Mouse (Mus musculus) intestine, postnatal 0 days (tissue): ENCODE data around the gene Dytn. TPM values are rescaled to one million over a fixed set of nuclear protein-coding genes. Genes with fewer than 3 reads are reported as not detected.

Experiments used
- ATAC-seq: fragments of 200-750 bp; cut with Nextera tagmentation; 2 replicates; pipeline ENCODE4 v1.8.0; 2017; ENCODE audit warnings: mild to moderate bottlenecking, moderate TSS enrichment, moderate library complexity
- H3K27ac ChIP-seq: fragments of 300-500 bp; sonication (generic); 2 replicates; pipeline ENCODE4 v1.5.1; 2014; ENCODE audit warnings: mild to moderate bottlenecking, low read depth, low read length, moderate library complexity
- H3K27me3 ChIP-seq: fragments of 300-500 bp; sonication (generic); replicated peaks from 2 replicates; pipeline ENCODE4 v1.6.1; 2014; ENCODE audit warnings: low read length, mixed read lengths; ENCODE audit not compliant: control insufficient read depth, insufficient read depth
- H3K36me3 ChIP-seq: fragments of 300-500 bp; sonication (generic); 2 replicates; pipeline ENCODE4 v1.6.1; 2014; ENCODE audit warnings: mild to moderate bottlenecking, moderate library complexity; ENCODE audit not compliant: control insufficient read depth, insufficient read depth
- H3K4me1 ChIP-seq: fragments of 300-500 bp; sonication (generic); replicated peaks from 2 replicates; pipeline ENCODE4 v1.6.1; 2014; ENCODE audit warnings: antibody characterized with exemption, low read length, mixed read lengths; ENCODE audit not compliant: control insufficient read depth, insufficient read depth
- H3K4me2 ChIP-seq: fragments of 300-500 bp; sonication (generic); replicated peaks from 2 replicates; pipeline ENCODE4 v1.6.1; 2014; ENCODE audit warnings: low read depth, mild to moderate bottlenecking, moderate library complexity
- H3K4me3 ChIP-seq: fragments of 300-500 bp; sonication (generic); 2 replicates; pipeline ENCODE4 v1.5.1; 2014; ENCODE audit warnings: low read depth, low read length
- H3K9ac ChIP-seq: fragments of 300-500 bp; sonication (generic); 2 replicates; pipeline ENCODE4 v1.6.1; 2014; ENCODE audit warnings: mild to moderate bottlenecking, low read depth, low read length
- H3K9me3 ChIP-seq: fragments of 300-500 bp; sonication (generic); 2 replicates; pipeline ENCODE4 v1.6.1; 2016; ENCODE audit warnings: mixed run types; ENCODE audit not compliant: control insufficient read depth
- CTCF ChIP-seq: sonication (generic); IDR thresholded peaks from 2 replicates; pipeline ENCODE4 v1.5.1; 2016; ENCODE audit warnings: low read depth, mild to moderate bottlenecking, control low read depth, antibody characterized with exemption, moderate library complexity
- WGBS: fragments of 180-500 bp; shearing (Covaris S2); extraction: QIAGEN DNeasy Blood & Tissue Kit; methylation state at CpG from one replicate; pipeline ENCODE4 v1.1.7; 2014; 5-methylcytosine and 5-hydroxymethylcytosine counted together
- polyA plus RNA-seq: library from polyadenylated mRNA; unstranded; fragments of >200 nt; fragmentation: Nextera tagmentation; extraction: Ambion mirVana; gene quantifications from 2 replicates; pipeline ENCODE4 v1.2.1, GENCODE M21; 2015

Dytn gene
- polyA plus RNA-seq, 1 experiment from 2014 or later, result not detected

- Histone ChIP-seq H3K9me3 (no peaks in the 10 kb centered on the region), H3K27me3 (no peaks in the 10 kb centered on the region), H3K4me2 (no peak overlapping the region), H3K4me1 (no peaks in the 10 kb centered on the region), H3K4me3 (no peak overlapping the region), H3K27ac (no peak overlapping the region), H3K36me3 (no peaks in the 10 kb centered on the region), H3K9ac (no peak overlapping the region)
- no peak for ATAC-seq
- no peak for TF ChIP-seq CTCF
- WGBS, result 52% methylated on average over 6 of the region's 6 CpGs
Observed at GRCm38 (mm10) chr1:63573432-63573831, 113.3 kb downstream of the Dytn start.

Other genes starting within 250 kb of the Dytn start
- 1.2 and 1.3 TPM in 2 replicates for gene Adam23, start 241.0 kb downstream of the Dytn start, polyA plus RNA-seq
- not detected in 2 replicates for gene Gm39653, start 71.0 kb downstream of the Dytn start, polyA plus RNA-seq
- not detected in 2 replicates for gene Mdh1b, start 43.4 kb upstream of the Dytn start, polyA plus RNA-seq
- gene Fastkd2, start 43.7 kb upstream of the Dytn start, polyA plus RNA-seq, result 35.2 and 36.9 TPM in 2 replicates
- gene 4933402D24Rik, start 82.3 kb upstream of the Dytn start, polyA plus RNA-seq, result not detected in 2 replicates